Mouse (Mus musculus) erythroblast, embryonic 14.5 days (primary cell): Measurements from ENCODE around the gene Pigp. TPM values are rescaled to one million over a fixed set of nuclear protein-coding genes. Genes with fewer than 3 reads are reported as not detected.

Experiments
- H3K27me3 ChIP-seq: 2 replicates; pipeline ENCODE4 v1.6.1; 2012; ENCODE audit warnings: inconsistent platforms; ENCODE audit not compliant: control insufficient read depth
- H3K36me3 ChIP-seq: 2 replicates; pipeline ENCODE4 v1.6.1; 2012; ENCODE audit warnings: mild to moderate bottlenecking, inconsistent platforms; ENCODE audit not compliant: control insufficient read depth
- H3K4me1 ChIP-seq: 2 replicates; pipeline ENCODE4 v1.6.1; 2012; ENCODE audit warnings: inconsistent platforms; ENCODE audit not compliant: control insufficient read depth
- H3K4me3 ChIP-seq: replicated peaks from 2 replicates; pipeline ENCODE3; 2012; ENCODE audit warnings: moderate library complexity, mild to moderate bottlenecking, inconsistent platforms
- H3K9me3 ChIP-seq: 2 replicates; pipeline ENCODE4 v1.6.1; 2012; ENCODE audit warnings: low read length, inconsistent platforms, mixed read lengths; ENCODE audit not compliant: control insufficient read depth
- GATA1 ChIP-seq: IDR thresholded peaks from 2 replicates; pipeline ENCODE4 v1.6.1; 2012; ENCODE audit warnings: low read length, inconsistent platforms, mixed read lengths
- TAL1 ChIP-seq: IDR thresholded peaks from 3 replicates; pipeline ENCODE4 v1.6.1; 2012; ENCODE audit warnings: low read length, inconsistent platforms, mixed read lengths
- polyA plus RNA-seq: library from polyadenylated mRNA; stranded (reverse); fragments of >175 nt; gene quantifications from 2 replicates; pipeline ENCODE4 v1.2.3, GENCODE M21; 2012

Pigp gene
- polyA plus RNA-seq = 0.42 and 0.69 TPM in 2 replicates

DNA sequence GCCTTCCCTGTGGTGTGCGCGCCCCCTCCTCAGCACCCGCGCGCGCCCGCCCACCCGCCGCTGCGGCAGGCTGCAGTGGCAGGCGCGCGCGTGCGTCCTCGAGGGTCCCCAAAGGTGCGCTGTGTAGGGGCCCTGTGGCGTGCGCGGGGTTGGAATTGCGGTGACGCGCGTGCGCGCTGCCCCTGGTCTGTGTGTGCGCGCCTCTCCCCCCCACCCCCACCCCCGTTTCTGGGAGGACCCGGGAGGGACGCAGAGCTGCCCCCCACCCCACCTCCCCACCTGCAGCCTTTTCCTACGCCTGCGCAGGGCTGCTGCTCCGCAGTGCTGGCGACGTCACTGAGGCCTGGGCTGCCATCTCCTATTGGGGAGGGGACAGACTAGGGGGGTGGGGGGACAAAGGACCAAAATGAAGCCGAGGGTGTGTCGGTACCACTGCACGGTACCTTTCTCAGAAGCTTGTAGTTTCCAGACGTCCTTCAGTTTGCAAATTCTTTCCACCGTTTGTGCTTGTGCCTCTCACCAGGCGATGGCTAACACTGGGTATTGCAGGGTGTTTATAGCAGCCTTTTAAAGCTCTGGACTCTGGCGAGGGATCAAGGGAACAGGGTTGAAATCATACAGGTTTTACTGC, at the start of gene Pigp:
Gene Pigp (minus strand): TSS at position 542 of the 631 bp plus-strand sequence.
- Histone ChIP-seq H3K9me3 (no peaks in the 10 kb centered on the region), H3K4me1 (peaks cover 48% of the 10 kb centered on the region), H3K27me3 (no peaks in the 10 kb centered on the region), H3K4me3 (peak within 1 kb of the TSS; percentile 77), H3K36me3 (no peaks in the 10 kb centered on the region)
- no peak for TF ChIP-seq GATA1
- TF ChIP-seq TAL1 = no peak

GRCm38 (mm10) chr16:94420498-94420897, 48.9 kb upstream of the Pigp start:
- Histone ChIP-seq H3K4me1 (no peaks in the 10 kb centered on the region), H3K4me3 (no peak overlapping the region), H3K36me3 (peaks cover 47% of the 10 kb centered on the region), H3K9me3 (peaks cover 9% of the 10 kb centered on the region), H3K27me3 (no peaks in the 10 kb centered on the region)
- TF ChIP-seq TAL1 = no peak
- no peak for TF ChIP-seq GATA1

DNA sequence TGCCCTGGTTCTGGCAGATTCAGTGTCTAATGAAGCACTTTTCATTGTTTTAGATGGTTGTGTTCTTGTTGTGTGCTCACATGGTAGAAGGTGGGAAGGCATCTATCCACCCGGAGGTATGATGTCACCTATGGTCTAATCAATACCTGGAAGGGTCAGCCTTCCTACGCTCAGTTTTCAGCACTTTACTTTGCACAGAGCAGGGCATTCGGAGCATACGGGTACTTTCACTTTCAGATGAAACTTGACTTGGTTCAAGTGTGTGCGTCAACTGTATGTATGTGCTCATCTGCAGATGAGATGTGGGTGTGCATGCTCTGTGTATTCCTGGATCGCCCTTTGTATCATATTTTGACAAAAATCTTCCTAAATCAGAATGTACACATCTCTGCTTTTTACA, 42.5 kb upstream of the Pigp start:
- Histone ChIP-seq H3K4me1 (no peaks in the 10 kb centered on the region), H3K27me3 (no peaks in the 10 kb centered on the region), H3K36me3 (peaks cover 19% of the 10 kb centered on the region), H3K4me3 (no peak overlapping the region), H3K9me3 (no peaks in the 10 kb centered on the region)
- TF ChIP-seq TAL1 (no peak), GATA1 (no peak)

GRCm38 (mm10) chr16:94412760-94413159, 41.1 kb upstream of the Pigp start:
- Histone ChIP-seq H3K4me1 (no peaks in the 10 kb centered on the region), H3K36me3 (peaks cover 12% of the 10 kb centered on the region), H3K4me3 (no peak overlapping the region), H3K9me3 (no peaks in the 10 kb centered on the region), H3K27me3 (no peaks in the 10 kb centered on the region)
- TF ChIP-seq TAL1 (no peak), GATA1 (no peak)

GRCm38 (mm10) chr16:94412198-94412597, 40.6 kb upstream of the Pigp start:
- Histone ChIP-seq H3K4me3 (no peak overlapping the region), H3K27me3 (no peaks in the 10 kb centered on the region), H3K36me3 (peaks cover 10% of the 10 kb centered on the region), H3K9me3 (no peaks in the 10 kb centered on the region), H3K4me1 (no peaks in the 10 kb centered on the region)
- TF ChIP-seq TAL1 = no peak
- no peak for TF ChIP-seq GATA1

DNA sequence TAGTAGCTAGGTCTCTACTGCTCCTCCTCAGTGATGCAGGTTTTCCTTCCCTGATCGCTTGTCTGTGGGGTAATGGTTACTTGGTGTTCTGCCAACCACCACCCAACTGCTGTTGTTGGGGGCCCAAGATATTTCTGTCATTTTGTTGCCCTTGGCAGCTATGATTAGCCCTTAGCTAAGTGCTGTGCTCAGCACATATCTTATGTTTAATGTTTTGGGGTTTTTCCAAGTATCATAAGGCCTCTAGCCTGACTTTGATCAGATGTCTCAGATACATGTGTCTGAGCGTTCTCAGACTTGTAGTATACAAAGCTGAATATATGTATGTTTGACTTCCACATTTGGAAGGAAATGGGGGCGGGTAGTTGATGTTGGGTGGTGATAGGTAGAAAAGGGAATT, 39.6 kb upstream of the Pigp start:
- no peaks in the 10 kb centered on the region for H3K27me3 ChIP-seq
- H3K36me3 ChIP-seq = peaks cover 9% of the 10 kb centered on the region
- H3K4me3 ChIP-seq = no peak overlapping the region
- H3K4me1 ChIP-seq = no peaks in the 10 kb centered on the region
- H3K9me3 ChIP-seq = no peaks in the 10 kb centered on the region
- TF ChIP-seq GATA1 (no peak), TAL1 (no peak)

GRCm38 (mm10) chr16:94402185-94402584, 30.5 kb upstream of the Pigp start:
- Histone ChIP-seq H3K36me3 (no peaks in the 10 kb centered on the region; the same call in 1 of the 2 replicates), H3K4me3 (no peak overlapping the region), H3K9me3 (no peaks in the 10 kb centered on the region), H3K27me3 (no peaks in the 10 kb centered on the region), H3K4me1 (no peaks in the 10 kb centered on the region)
- 0 out of 2 replicates have a peak, but pooled peaks have one; percentile 6 for TF ChIP-seq GATA1
- TF ChIP-seq TAL1 = no peak

DNA sequence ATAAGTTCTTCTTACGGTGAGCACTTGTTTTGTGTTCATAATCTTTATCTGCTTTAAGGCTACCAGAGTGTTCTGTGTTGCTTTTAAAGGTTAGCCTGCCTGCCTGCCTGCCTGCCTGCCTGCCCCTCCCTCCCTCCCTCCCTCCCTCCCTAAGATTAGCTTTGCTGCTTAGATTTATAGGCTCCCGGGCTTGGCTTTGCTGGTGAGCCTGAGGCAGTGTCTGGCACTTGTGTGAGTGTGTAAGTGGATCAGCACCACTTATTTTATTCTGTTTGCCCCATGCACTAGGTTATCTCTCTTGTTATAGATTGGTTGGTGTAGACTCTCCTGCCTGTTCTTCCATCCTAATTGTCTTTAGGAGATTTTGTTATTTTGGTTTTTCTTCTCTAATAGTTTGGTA, 30.0 kb upstream of the Pigp start:
- H3K4me1 ChIP-seq = no peaks in the 10 kb centered on the region; the same call in 1 of the 2 replicates
- H3K4me3 ChIP-seq = no peak overlapping the region
- no peak for TF ChIP-seq TAL1
- no peak for TF ChIP-seq GATA1
- no peaks in the 10 kb centered on the region for H3K9me3 ChIP-seq
- no peaks in the 10 kb centered on the region; the same call in 1 of the 2 replicates for H3K36me3 ChIP-seq
- H3K27me3 ChIP-seq = no peaks in the 10 kb centered on the region

- Histone ChIP-seq H3K9me3 (no peaks in the 10 kb centered on the region), H3K36me3 (peaks cover 12% of the 10 kb centered on the region), H3K4me1 (no peaks in the 10 kb centered on the region; the same call in 1 of the 2 replicates), H3K4me3 (no peak overlapping the region), H3K27me3 (no peaks in the 10 kb centered on the region)
- TF ChIP-seq TAL1 (no peak), GATA1 (no peak)
These were observed 27.5 kb upstream of the Pigp start for GRCm38 (mm10) chr16:94399141-94399540.
